Mouse (Mus musculus): ENCODE measurements at regions not wholly inside any gene's neighbourhood (a gene's known extent, or its start where the extent isn't known, plus 50 kb on each side); places are given as distances from the start of the nearest gene placed in this dataset.

DNA sequence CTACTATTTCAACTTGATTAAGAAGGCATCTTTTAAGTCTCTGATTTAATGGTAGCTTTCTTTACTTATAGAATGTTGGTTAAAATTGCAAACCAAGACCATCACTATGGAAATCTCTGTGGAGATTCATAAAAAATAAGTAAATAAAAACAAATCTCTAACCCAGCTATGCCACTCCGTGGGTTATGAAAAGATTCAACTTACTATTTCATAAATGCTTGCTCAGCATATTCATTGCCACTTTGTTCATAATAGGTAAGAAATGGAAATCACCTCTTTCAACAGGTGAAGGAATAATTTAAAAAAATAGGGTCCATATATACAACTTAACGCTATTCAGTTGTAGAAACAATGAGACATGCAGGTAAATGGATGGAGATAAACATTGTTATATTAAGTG lies 679.9 kb downstream of the 1190002N15Rik start:
- Histone ChIP-seq H3K9ac (ENCODE audit: low read depth, low read length) (no peak overlapping the region), H3K27ac (ENCODE audit: low read depth, low read length) (no peak overlapping the region), H3K4me1 (ENCODE audit: control insufficient read depth, insufficient read depth, low read length) (no peaks in the 10 kb centered on the region), H3K4me3 (ENCODE audit: low read depth, low read length) (no peak overlapping the region), H3K4me2 (no peak overlapping the region), H3K36me3 (ENCODE audit: control insufficient read depth, insufficient read depth, low read length) (no peaks in the 10 kb centered on the region), H3K27me3 (ENCODE audit: control insufficient read depth, insufficient read depth, low read length) (no peaks in the 10 kb centered on the region), H3K9me3 (replicated peaks; ENCODE audit: control insufficient read depth, low read length) (no peaks in the 10 kb centered on the region)
- no peak for ATAC-seq (replicated peaks; ENCODE audit: insufficient number of reproducible peaks, low FRiP score, low TSS enrichment)
- WGBS (ENCODE audit: insufficient replicate concordance) = 51% methylated on average over 2 of the region's 2 CpGs

DNA sequence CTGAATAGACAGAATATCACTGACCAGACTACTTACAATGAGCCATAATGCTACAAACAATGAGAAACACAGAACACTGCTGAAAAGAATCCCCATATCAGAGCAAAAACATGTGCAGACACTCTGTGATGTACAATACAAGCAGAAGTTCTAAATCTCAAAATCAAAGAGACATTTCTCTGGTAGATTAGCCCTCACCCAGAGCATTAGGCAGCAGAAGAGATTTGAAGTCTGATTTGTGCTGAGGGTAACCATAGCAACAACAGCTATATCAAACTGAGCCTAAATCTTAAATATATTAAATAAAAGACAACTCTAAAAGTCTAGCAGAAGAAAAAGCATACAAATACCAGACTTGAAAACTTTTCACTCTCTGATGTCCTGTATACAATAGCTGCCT lies 691.5 kb downstream of the 1190002N15Rik start:
- H3K9me3 ChIP-seq (replicated peaks; ENCODE audit: control insufficient read depth, low read length) = no peaks in the 10 kb centered on the region
- H3K4me1 ChIP-seq (ENCODE audit: control insufficient read depth, insufficient read depth, low read length) = no peaks in the 10 kb centered on the region
- no peak for ATAC-seq (replicated peaks; ENCODE audit: insufficient number of reproducible peaks, low FRiP score, low TSS enrichment)
- no peaks in the 10 kb centered on the region for H3K36me3 ChIP-seq (ENCODE audit: control insufficient read depth, insufficient read depth, low read length)
- no peaks in the 10 kb centered on the region for H3K27me3 ChIP-seq (ENCODE audit: control insufficient read depth, insufficient read depth, low read length)
- H3K9ac ChIP-seq (ENCODE audit: low read depth, low read length) = no peak overlapping the region
- H3K4me2 ChIP-seq = no peak overlapping the region
- no peak overlapping the region for H3K4me3 ChIP-seq (ENCODE audit: low read depth, low read length)
- H3K27ac ChIP-seq (ENCODE audit: low read depth, low read length) = no peak overlapping the region

DNA sequence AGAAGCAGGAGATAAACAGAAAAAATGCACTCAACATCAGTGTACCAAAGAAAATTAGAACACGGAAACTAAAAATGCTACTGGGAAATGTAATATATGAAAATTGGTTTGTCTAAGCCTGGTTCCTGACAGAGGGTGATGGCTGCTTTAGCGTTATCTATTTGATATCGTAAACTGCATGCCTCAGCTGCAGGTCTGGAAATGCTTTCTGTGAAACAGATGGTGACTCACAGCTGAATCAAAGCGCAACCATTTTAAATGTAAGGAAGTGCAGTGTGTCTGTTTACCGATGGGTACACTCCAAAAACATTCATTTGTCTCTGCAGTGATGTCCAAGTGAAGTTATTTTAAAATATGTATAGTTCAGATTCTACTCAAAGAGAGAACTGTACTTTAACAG lies 694.0 kb downstream of the 1190002N15Rik start:
- no peak for ATAC-seq (replicated peaks; ENCODE audit: insufficient number of reproducible peaks, low FRiP score, low TSS enrichment)
- Histone ChIP-seq H3K9ac (ENCODE audit: low read depth, low read length) (no peak overlapping the region), H3K4me1 (ENCODE audit: control insufficient read depth, insufficient read depth, low read length) (no peaks in the 10 kb centered on the region), H3K4me3 (ENCODE audit: low read depth, low read length) (no peak overlapping the region), H3K27me3 (ENCODE audit: control insufficient read depth, insufficient read depth, low read length) (no peaks in the 10 kb centered on the region), H3K9me3 (replicated peaks; ENCODE audit: control insufficient read depth, low read length) (no peaks in the 10 kb centered on the region), H3K27ac (ENCODE audit: low read depth, low read length) (no peak overlapping the region), H3K36me3 (ENCODE audit: control insufficient read depth, insufficient read depth, low read length) (no peaks in the 10 kb centered on the region), H3K4me2 (no peak overlapping the region)
- WGBS (ENCODE audit: insufficient replicate concordance) = 67% methylated on average over 5 of the region's 5 CpGs

All from heart, embryonic 11.5 days (tissue).